ENCODE assay signal across 17 mouse cellular contexts in genomic region chr3:82265941-82266340, GRCm38 (mm10).
"Had no signal": no experiment of that assay in that cellular context is flagged by ENCODE, and none has a peak within 500 bp of the region (broad histone marks: within the 10 kb centered on the region; RNA-seq: fewer than 3 reads in every experiment).

No protein-coding gene starts in this region.

- H3K36me3 ChIP-seq: lung, embryonic 15.5 days; midbrain, embryonic 13.5 days; midbrain, embryonic 15.5 days; neural tube, embryonic 12.5 days; stomach, embryonic 15.5 days had no signal

- ATAC-seq: lung, postnatal 0 days; midbrain, embryonic 13.5 days; midbrain, embryonic 15.5 days had no signal

- H3K4me2 ChIP-seq: lung, embryonic 15.5 days; midbrain, embryonic 11.5 days; midbrain, embryonic 13.5 days; midbrain, embryonic 15.5 days; neural tube, embryonic 12.5 days; stomach, embryonic 15.5 days had no signal

- H3K4me3 ChIP-seq: lung, embryonic 15.5 days; megakaryocyte, embryonic 14.5 days; midbrain, embryonic 13.5 days; midbrain, embryonic 15.5 days; neural tube, embryonic 12.5 days; stomach, embryonic 15.5 days had no signal

- H3K27ac ChIP-seq: lung, embryonic 15.5 days; macrophage; midbrain, embryonic 13.5 days; midbrain, embryonic 15.5 days; neural tube, embryonic 12.5 days; stomach, embryonic 15.5 days; stomach, postnatal 0 days had no signal

- H3K9me3 ChIP-seq: lung, embryonic 15.5 days; megakaryocyte, embryonic 14.5 days; midbrain, embryonic 13.5 days; midbrain, embryonic 15.5 days; neural tube, embryonic 12.5 days; stomach, embryonic 15.5 days had no signal

- H3K9ac ChIP-seq: lung, embryonic 15.5 days; midbrain, embryonic 13.5 days; midbrain, embryonic 15.5 days; neural tube, embryonic 12.5 days; stomach, embryonic 15.5 days had no signal

- H3K27me3 ChIP-seq: lung, embryonic 15.5 days; megakaryocyte, embryonic 14.5 days; midbrain, embryonic 13.5 days; midbrain, embryonic 15.5 days; neural tube, embryonic 12.5 days; stomach, embryonic 15.5 days had no signal

- DNase-seq: lung, adult 2 months; lung, postnatal 14 days; lung, postnatal 36 days; right cerebral cortex, postnatal 14 days; thymus, adult 2 months; thymus, postnatal 25 days; thymus, postnatal 4 days had no signal

- H3K4me1 ChIP-seq: megakaryocyte, embryonic 14.5 days; midbrain, embryonic 13.5 days; midbrain, embryonic 15.5 days; neural tube, embryonic 12.5 days; stomach, embryonic 15.5 days had no signal
